Mouse (Mus musculus) left cerebral cortex, postnatal 25 days (tissue): ENCODE data around the gene Vmn1r38. TPM values are rescaled to one million over a fixed set of nuclear protein-coding genes. Genes with fewer than 3 reads are reported as not detected.
"Not testable (repeated sequence)": the region's sequence is repeated elsewhere in the genome, so short reads cannot be mapped to it uniquely, and the experiment has no call there.

Experiments
- DNase-seq, 2 experiments: peaks; one replicate each; pipeline ENCODE4 v3.0.0; 2022; ENCODE audit warnings: low spot score in 2 of 2, mixed read lengths in 1 of 2
- intact Hi-C: fragments of 180-260 bp; cut with DNase I; formaldehyde crosslinking; loops from one replicate; pipeline ENCODE4 v1.15.1; 2025
- total RNA-seq, 2 experiments: library from RNA; stranded (reverse); gene quantifications; 2 replicates each; pipeline ENCODE4 v1.2.3; 2021

Gene Vmn1r38
- not detected for total RNA-seq

DNA sequence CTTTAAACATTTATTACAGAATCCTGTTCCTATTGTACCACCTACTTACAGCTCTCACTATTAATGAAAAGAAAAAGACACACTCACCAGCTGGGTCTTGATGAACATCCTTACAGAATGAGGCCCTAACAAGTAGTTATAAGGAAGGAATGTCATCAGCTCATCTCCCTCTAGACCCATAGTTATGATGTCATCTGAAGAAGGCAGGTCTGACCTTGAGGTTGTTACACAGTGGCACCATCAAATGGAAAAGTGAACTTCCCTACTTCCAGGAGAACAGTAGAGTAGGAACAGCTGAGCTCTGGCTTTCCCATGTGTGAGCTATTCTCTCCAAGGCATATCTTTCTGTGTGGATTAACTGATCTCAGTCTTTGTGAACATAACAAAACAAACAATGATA, at the start of gene Vmn1r38:
Vmn1r38 (minus strand) TSS at position 101 of the 400 bp plus-strand sequence.
- DNase-seq, intact Hi-C loops: not testable (repeated sequence)

DNA sequence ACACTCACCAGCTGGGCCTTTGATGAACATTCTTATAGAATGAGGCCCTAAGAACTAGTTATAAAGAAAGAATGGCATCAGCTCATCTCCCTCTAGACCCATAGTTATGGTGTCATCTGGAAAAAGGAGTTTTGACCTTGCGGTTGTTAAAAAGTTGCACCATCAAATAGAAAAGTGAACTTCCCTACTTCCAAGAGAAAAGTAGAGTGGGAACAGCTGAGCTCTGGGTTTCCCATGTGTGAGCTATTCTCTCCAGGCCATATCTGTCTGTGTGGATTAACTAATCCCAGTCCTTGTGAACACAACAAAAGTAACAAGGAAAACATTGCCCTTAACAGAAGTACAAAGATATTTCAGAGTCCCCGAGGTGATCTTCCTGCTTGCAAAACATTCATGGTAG, 28.1 kb upstream of the Vmn1r38 start, which contains the start of gene Vmn1r39:
Vmn1r39 (minus strand) TSS at position 101 of the 400 bp plus-strand sequence.
- intact Hi-C loops, result no loop called here
- no peak for DNase-seq

DNA sequence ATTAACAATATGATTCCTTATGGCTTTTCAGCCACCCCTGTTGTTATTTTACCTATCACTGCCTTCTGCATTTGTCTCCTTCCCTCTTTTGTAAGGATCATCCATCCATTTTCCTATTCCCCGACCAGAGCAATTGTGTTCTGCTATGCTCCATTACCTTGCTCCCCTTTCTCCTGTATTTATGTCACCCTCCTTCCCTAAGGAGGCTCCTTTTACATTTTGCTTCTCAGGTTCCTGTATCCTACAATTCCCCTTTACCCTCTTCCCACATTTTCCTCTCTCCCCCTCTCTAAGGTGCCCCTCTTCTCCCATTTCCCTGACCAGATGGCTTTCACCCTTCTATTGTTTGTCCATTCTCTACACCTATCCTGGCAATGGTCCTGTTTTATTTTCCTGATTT, 23.9 kb upstream of the Vmn1r38 start:
- DNase-seq, result no peak
- intact Hi-C loops, result no loop called here

DNA sequence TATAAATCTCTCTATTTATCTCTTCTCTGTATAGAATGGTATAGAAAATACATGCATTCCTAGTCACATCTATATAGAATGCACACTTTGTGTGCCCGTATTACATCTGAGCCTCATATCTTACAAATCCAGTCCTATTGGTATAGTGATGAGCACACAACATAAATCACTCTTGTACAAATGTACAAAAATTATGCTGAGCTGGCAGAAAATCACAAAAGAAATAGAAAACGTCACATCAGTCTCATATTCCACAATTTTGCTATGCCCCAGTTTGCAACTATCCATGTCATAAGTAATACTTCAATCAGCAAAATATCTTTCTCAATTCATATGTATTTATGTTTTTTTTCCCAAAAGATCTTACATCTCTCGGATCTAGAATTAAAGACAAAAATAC, 23.3 kb upstream of the Vmn1r38 start:
- DNase-seq, result no peak
- intact Hi-C loops, result no loop called here

DNA sequence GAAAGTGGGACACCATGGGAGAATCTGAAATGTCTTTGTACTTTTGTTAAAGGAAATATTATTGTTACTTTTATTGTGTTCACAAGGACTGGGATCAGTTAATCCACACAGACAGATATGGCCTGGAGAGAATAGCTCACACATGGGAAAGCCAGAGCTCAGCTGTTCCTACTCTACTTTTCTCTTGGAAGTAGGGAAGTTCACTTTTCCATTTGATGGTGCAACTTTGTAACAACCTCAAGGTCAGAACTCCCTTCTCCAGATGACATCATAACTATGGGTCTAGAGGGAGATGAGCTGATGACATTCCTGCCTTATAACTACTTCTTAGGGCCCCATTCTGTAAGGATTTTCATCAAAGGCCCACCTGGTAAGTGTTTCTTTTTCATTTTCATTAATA, 53.3 kb downstream of the Vmn1r38 start, which contains the start of gene Vmn1r37:
Vmn1r37 (plus strand) TSS at position 301 of the 400 bp plus-strand sequence.
- intact Hi-C loops, DNase-seq: not testable (repeated sequence)

Other genes with a start within 250 kb of the Vmn1r38 start
- gene Mad2l1, start 247.2 kb downstream of the Vmn1r38 start, total RNA-seq, result 1 to 10 TPM; 8.5 to 8.9 TPM
- not detected for gene Vmn1r32, start 222.5 kb downstream of the Vmn1r38 start, total RNA-seq
- gene Vmn1r33, start 164.3 kb downstream of the Vmn1r38 start, total RNA-seq, result not detected
- gene Vmn1r34, start 138.7 kb downstream of the Vmn1r38 start, total RNA-seq, result not detected
- gene Vmn1r35, start 96.7 kb downstream of the Vmn1r38 start, total RNA-seq, result not detected
- gene Vmn1r36, start 63.5 kb downstream of the Vmn1r38 start, total RNA-seq, result not detected
- gene Vmn1r37, start 53.2 kb downstream of the Vmn1r38 start, total RNA-seq, result not detected
- gene Vmn1r39, start 28.0 kb upstream of the Vmn1r38 start, total RNA-seq, result not detected
- 10 to 100 TPM; 59.4 to 67.0 TPM for gene Gng12, start 113.8 kb upstream of the Vmn1r38 start, total RNA-seq